Mouse (Mus musculus): ENCODE measurements around the gene Nfib.

DNA sequence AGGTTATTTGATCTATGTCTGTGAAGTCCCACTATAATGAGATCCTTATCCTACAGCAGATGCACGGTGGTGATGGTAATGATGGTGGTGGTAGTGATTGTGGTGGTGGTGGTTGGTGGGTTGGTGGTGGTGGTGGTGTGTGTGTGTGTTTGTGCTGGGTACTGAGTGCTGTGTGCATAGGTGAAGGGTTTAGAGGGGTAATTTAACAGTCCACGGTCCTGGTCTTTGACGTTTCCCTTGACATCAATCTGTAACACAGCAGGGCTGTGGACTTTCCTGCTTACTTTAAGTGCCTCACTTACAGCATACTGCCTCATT, 13.6 kb downstream of the Nfib start:
- TF ChIP-seq CTCF (IDR thresholded peaks at IDR 0.05; ENCODE audit: borderline replicate concordance, control insufficient read depth, extremely low read depth, insufficient read depth, low read length, poor library complexity): no peak
- no peak for TF ChIP-seq POLR2A (IDR thresholded peaks at IDR 0.05; ENCODE audit: control insufficient read depth, extremely low read depth, insufficient read depth, low read length, poor library complexity)

Measured in thymus, adult 2 months (tissue).